Mouse (Mus musculus) adrenal gland, postnatal 10 days (tissue): Measurements from ENCODE around the gene Rassf8. TPM values are rescaled to one million over a fixed set of nuclear protein-coding genes. Genes with fewer than 3 reads are reported as not detected.

Experiments used
- DNase-seq: peaks from one replicate; pipeline ENCODE4 v3.0.0; 2021; ENCODE audit warnings: mixed read lengths
- long read RNA-seq, 2 experiments: library from polyadenylated mRNA; stranded (forward); transcript quantifications; one replicate each; pipeline ENCODE4 v2.0.0; 2021
- total RNA-seq, 2 experiments: library from RNA; stranded (reverse); gene quantifications; 2 replicates each; pipeline ENCODE4 v1.2.3; 2021

The Rassf8 gene
- 10 to 100 TPM; 82.4 to 85.1 TPM for total RNA-seq
- long read RNA-seq, experiment 1, full-length matches to known transcripts: 6 of 6 reads
- long read RNA-seq, experiment 1, partial matches to known transcripts: 0 of 6 reads
- long read RNA-seq, experiment 1, other reads (novel, unspliced or antisense): 0 of 6 reads
- long read RNA-seq, experiment 2, transcript Rassf8-202 (1 exons, 1,131 nt): major isoform, 5 of 5 reads
- long read RNA-seq, experiment 2, partial matches to known transcripts: 0 of 5 reads
- long read RNA-seq, experiment 2, other reads (novel, unspliced or antisense): 0 of 5 reads

DNA sequence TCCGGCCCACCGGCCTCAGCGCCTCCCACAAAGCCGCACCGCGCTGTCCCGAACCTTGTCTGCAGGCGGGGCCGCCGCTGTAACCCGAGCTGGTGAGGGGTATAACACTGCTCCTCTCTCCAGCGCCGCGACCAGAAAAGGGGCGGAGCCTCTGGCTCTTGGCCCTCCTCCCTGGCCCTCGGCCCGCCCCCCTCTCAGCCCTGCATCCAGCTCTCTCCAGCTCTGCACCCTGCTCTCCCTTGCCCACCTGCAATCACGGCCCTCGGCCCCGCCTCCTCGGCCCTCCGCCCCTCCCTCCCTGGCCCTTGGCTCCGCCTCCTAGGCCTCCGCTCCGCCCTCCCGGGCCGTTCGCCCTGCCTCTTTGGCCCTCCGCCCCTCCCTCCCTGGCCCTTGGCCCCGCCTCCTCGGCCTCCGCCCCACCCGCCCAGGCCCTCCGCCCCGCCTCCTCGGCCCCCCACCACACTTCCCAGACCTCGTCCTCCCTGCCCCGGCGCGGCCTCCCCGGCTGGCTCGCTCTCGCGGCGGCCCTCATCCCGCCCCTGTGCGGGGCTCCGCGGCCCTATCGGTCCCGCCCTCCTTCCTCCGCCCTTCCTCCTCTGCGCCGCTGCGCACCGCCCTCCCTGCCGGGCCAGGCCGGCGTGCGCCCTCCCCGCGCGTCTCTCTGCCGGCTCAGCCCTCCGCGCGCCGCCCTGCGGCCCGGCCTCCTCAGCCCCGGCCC lies at the start of gene Rassf8:
Rassf8 (plus strand) TSS at position 617 of the 718 bp plus-strand sequence.
- DNase-seq: peak; percentile 94

DNA sequence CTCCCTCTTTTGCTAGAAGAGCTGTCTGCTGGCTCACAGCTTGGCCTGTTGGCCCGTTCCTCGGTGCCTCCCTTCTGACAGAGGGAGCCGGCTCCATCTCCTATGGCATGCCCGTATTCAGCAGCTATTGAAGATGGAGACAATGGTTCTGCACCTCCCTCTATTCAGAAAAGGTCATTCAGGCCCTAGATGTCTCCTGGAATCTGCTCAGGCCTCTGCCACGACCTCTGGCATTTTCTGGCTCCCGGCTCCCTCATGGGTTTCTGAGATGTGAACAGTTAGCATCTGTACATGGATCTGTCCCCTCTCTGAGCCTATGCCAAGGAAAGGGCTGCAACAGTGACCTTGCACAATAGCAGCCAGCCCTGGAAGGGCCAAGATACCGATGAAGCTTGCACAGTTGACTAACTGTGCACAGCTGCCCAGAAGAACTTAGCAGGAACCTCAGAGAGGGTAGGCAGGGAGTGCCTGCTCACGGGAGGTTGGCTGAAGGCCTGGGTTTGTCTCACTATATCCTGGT lies 45.5 kb upstream of the Rassf8 start:
- peak; percentile 57 for DNase-seq

DNA sequence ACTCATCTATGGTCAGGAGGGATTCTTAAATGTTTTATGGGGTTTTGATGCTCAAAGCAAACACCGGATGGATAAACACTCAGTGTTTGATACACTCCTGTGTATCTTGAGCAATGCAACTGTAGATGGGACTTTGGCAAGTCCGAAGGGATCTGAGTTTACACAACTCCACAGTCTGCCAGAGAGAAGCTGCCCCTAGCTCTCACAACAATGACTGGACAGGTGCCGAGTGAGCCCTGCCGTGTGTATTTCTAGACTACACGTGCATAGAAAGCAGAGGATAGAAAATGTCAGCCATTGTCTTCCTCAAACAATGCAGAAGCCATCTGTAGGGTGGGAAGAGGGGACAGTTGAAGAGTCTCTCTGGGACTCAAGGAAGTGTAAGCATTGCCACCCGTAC lies 42.9 kb upstream of the Rassf8 start:
- no peak for DNase-seq

DNA sequence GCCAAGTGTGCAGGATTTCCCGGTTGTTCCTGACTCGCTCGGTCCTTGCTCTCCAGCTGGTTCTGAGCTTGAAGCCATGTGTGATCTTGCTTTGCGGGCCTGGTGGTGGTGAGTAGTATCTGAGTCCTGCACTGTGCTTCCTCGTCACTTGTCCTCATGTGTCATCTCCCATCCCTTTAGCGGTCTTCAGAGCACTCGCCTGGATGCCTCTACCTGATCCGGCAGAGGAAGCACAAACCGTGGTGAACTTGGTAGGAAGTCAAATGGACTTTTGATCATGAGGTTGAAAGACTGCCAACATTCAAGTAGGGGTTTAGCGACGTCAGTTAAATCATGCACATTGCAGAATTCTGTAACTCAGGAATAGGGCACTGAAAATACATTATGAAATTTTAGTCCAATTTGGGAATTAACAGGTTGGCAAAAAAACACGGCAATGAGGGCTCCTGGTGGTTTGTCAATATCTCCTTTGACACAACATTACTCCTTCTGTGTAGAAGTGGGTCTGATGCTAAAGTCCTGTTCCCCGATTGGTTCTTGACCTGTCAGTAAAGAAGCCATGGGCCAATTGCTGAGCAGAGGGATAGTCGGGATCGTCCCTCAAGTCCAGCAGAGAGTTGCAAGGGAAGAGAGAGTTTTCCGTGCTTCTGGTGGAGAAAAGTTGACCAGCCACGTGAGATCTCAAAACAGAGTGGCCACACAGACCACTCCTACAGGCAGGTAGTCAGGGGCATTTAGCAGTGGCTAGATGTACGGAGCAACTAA lies 36.4 kb upstream of the Rassf8 start:
- DNase-seq: no peak

DNA sequence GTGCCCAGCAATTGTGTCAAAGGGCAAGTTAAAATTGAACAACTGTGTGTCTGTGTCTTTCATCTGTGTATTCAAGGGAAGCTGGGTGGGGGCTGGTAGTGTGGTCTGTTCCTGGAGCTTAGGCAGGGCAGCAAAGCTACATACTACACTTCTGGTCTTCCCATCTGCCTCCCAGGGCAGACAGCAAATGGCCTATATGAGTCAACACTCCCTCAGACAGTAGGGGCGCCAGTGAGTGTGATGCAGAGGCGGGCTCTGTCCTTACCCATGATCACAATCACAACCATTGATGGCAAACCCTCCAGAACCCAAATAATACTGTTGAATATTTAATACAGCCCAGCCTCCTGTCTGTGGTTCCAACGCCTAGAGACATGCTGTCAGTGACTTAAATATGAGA lies 35.8 kb upstream of the Rassf8 start:
- DNase-seq: no peak

DNA sequence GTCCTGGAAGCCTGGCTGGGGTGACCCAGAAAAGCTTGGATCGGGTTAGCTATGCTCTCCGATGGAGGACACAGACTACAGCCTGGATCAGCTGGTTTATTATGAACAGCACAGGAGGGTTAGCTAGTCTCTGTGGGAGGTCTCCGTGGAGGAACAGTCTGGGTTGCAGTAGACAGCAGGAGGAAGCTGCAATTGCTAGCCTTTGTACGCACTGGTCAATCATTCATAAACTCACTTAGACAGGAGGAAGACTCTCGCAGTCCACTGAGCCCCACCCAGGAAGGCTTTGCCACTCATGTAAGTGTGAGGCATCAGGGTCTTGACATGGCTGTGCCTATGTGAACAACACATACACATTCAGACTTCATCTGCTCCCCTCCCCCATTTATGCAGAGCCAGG lies 35.2 kb upstream of the Rassf8 start:
- no peak for DNase-seq

DNA sequence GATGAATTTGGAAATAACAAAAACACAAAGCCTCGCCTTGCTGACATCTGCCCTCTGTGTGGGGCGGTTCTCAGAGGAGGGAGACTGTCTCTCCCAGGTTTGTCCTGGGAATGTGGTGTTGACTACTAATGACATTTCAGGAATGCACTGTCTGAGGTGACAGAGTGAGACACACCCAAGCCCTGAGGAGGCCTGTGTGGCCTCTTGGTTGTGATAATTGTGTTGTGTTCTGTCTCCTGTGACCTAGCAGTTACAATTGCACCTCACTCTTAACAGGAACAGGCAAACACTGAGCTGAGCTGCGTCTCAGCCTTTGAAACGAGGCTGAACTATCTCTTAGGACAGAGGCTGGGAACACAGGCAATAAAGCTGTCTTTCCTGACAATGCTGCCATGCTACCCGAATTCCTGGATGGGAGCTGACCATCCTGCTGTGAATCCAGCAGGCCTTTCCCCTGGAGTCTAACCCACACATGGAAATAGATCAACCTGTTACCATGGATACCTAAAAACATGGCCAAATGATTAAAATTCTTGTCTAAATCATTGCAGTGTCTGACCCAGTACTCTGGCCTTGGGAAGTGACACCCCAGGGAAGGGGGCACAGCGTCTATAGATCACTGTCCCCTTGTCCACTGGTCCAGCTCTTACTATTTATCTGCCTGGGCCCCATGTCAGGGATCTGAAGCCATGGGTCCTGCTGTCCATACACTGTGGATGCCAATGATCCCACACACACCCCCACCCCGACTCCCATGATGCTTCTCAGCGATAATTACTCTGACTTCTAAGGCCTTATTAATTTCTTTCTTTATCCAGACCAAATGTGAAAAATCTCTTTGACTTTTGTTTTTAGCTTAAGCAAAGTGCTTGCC lies 33.1 kb upstream of the Rassf8 start:
- no peak for DNase-seq

DNA sequence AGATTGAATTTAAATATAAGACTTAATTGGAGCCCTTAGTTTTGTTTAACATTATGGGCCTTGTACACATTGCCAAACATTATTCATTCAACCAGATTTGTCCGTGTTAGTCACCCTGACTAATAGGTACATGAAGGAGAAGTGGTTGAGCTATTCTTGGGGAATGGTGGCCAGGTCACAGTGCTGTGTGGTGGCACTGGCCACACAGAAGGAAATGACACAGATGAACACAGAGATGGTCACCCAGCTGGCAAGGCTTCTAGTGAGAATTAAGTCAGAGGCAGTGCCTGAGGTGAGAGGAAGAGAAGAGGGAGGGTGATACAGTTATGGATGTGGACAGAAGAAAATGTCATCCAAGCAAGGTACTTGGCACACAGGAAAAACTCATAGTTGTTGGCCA lies 32.4 kb upstream of the Rassf8 start:
- no peak for DNase-seq

DNA sequence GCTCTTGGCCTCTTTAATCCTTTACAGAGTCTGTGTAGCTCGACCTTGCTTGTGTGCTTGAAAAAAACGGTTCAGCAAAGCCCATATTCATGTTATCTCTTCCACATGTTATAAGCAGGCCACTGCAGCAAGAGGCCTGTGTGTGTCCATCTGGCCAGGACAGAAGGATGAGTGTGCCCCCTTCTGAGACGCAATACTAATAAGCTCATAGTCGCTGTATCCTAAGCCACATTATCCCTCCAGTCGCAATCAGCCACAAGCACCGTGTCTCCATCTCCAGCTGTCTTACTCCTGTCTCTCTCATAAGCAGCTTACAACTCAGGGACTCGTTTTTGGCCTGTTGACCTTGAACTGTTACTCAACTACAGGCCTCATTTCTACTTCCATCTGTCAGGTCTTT lies 24.0 kb upstream of the Rassf8 start:
- no peak for DNase-seq

DNA sequence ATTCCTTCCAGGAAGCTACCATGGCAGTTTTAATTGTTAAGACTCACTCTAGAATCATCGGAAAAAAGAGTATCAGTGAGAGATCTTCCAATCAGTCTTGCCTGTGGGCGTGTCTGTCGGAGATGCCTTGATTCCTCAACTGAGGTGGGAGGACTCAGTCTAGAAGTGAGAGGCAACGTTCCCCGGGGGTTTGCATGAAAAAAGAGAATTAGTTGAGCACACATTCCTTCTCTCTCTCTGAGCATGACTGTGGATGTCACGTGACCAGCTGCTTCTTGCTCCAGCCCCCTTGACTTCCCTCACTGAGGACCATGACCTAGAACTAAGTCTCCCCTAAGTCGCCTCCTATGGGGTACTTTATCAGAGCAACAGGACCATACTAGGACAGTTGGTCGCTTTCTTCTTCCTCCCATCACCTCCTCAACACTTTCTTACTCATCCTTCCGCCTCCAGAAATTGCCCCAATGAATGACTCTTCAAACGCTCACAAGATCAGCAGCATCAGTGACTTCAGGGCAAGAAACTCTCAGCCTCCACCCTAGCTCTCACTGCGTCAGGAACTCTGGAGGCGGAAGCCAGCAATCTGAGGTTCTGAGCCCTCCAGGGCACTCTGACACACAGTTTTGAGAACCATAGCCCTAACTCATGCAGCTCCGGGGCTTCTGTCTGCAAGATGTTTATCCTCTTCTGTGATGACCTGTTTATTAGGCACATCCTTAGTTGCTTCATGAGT lies 23.3 kb upstream of the Rassf8 start:
- no peak for DNase-seq

DNA sequence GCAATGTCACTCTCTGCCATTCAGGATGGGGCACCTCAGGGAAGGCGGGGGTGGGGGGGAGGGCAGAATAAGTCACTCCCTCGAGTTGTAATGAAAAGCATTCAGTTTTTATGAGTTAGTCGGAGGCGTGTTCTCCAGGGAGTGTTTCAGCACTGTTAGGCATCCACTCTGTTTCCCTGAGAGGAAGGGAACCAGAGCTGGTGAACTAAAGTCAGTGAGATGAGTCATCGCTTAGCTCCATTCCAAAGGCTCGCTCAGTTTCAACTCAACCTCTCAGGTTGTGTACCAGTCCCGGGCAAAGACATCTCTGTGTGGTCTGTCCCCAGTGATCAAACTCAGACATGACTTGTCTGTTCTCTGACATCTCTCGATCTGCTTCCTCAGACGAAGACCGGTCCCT lies 20.7 kb upstream of the Rassf8 start:
- no peak for DNase-seq

DNA sequence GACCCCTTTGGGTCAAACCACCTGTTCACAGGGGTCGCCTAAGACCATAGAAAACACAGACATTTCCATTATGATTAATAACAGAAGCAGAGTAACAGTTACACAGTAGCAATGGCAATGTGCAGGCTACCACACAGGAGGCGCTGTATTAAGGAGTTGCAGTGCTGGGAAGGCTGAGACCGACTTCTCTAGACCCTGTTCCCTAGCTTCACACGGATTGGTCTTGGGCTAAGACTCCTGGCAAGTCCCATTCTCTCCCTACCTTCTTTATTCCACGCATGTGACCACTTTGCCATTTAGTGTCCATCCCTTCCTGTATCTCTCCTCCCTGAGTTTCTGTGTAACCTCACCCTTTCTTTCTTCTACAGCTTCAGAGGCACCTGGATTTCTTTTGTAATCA lies 19.6 kb upstream of the Rassf8 start:
- no peak for DNase-seq

DNA sequence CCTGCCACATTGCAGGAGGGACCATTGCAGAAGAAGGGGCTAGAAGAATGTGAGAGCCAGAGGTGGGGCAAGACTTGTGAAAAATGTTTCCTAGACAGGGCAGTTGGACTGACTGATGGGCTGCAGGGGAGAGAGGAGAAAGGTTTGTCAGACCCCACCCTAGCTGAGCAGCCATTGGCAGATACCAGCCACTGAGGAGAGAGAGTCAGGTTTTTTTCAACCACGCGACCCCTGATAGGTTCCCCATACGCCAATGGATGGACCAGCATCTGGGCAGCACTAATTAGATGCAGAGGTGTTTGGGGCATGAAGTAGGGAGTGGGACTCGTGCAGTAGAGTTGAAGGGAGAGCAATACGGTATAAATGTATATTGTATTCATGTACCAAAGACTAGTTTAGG lies 13.7 kb upstream of the Rassf8 start:
- no peak for DNase-seq

DNA sequence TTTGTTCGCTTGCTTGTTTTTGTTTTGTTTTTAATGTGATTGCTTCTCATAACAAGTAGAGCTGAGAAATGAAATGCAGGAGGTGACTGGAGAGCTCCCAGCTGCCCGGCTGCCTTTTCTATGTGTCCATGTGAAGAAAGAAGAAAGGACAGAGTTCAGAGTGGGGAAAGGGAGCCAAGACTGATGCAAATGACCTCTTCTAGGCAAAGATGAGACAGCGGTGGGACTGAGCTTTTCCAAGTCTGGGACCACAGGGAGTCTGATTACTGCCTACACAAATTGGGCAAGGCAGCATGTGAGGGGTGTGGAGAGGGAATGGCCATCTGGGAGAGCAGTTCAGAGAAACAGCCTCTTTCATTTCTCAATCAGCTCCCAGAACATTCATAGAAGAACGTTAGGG lies 13.3 kb upstream of the Rassf8 start:
- no peak for DNase-seq

DNA sequence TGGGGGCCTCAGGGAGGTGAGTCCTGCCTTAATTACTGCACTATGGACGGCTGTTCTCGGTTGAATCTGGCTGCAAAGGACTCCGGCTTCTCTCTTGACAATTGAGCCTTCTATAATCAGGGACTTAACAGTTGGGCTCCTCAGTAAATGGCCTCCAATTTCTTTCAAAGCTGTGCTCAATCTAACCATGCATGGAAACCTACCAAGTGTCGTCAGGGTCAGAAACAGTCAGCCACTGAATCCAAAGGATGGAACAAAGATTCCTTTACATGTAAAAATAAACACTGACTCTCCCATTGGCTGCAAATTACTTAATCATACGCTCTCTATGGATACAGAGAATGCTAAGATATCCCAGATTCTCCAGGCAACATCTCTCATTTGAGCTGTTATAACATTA lies 12.6 kb upstream of the Rassf8 start:
- no peak for DNase-seq

DNA sequence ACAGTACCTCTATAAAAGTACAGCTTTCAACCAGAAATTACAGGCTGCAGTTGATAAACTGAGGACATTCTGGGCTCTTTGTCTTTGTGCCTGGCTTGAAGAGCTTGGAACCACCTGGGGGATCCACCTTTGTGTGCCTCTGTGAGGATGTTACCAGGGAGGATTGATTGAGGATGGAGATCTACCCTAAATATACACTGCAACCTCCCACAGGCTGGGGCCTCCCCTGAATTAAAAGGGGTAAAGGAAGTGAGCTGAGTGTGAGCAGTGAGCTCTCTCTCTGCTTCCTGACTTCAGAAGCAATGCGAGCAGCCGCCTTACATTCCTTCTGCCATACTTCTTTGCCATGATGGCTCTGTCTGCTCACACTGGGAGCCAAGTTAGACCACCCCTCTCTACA lies 10.4 kb upstream of the Rassf8 start:
- no peak for DNase-seq

DNA sequence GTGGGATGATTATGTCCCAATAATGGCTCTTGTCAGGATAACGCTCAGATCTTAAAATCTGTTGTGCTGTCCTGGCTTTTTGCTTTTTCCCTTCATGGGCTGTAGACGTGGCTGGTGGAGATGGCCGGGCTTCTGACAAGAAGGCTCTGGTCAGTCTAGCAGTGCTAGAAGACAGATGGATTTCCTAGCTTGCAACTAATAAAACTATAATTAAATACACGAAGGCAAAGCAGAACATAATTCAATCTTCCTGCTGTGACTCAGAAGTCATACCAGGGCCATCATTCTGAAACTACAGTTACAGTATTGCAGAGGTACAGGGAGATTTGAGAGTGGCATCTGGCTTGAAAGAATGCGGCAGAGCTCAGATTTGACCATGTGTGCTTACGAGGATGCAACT lies 7.3 kb upstream of the Rassf8 start:
- no peak for DNase-seq

DNA sequence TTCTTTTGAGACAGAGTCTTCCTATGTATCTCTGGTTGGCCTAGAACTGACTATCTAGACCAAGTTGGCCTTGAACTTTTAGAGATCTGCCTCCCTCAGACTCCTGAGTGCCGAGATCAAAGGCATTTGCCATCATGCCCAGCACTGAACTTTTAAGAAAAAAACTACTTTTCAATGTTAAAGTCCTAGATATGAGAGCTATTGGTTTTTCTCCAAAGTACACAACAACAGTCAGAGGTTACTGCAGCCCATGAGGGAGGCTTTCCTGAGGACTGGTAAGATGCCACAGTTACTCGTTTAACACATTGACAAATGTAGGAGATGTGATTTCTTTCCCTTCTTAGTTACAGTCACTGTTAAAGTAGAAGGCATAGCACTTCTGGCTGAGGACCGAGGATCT lies 6.5 kb upstream of the Rassf8 start:
- no peak for DNase-seq

DNA sequence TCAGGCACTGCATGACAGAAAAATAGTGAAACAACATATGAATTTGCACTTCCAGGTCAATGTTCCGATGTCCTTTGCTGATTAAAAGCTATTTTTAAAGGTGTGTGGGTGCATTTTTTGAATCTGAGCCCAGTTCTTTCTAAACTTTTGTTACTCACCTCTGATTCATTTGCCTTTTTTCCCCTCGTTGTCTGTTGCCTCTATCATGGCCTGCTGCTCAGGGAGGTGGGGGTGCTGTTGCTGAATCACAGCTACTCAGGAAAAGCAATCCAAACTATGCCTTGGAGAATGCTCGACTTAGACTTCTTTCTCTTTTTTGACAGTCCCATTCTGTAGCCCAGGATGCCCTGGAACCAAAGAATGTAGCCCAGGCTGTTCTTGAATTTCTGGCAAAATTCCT lies 1.3 kb upstream of the Rassf8 start:
- DNase-seq: peak; percentile 52

DNA sequence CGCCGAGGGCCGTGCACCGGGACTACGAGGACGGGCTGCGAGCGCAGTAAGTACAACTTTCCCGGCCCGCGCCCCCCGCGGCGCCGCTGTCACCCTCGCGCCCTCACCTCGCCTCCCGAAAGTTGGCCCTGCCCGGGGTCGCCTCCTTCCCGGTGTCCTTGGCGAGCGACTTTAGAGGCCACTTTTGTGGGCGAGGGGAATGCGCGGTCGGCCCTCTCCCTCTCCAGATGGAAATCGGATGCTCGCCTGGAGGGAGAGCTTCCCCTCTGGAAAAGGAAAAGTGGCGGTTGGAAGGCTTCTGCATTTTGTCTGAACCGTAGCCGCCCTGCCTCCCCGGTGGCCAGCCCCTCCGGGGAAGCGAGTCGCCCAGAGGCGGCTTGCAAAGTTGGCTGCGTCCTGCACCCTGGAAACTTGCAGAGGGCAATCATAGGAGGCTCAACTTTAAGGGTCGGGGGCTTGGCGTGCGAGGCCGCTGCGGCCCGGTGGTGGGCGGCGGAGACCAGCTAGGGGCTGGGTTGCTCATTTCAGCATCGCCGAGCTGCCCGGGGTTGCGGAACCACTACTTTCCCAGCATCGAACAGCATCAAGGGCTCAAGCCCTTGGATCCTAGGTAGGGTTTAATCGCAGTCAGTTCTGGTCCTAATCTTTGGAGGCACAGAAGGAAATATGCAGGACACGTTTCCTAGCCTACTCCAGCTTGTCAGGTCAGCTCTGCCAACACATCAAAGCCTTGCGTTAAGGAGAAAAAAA lies 548 bp downstream of the Rassf8 start:
- peak; percentile 67 for DNase-seq
